Mouse (Mus musculus) hindbrain, embryonic 14.5 days (tissue): ENCODE data around the gene Vps51. TPM values are rescaled to one million over a fixed set of nuclear protein-coding genes. Genes with fewer than 3 reads are reported as not detected.
A peak's percentile ranks its signal among the peaks of the same experiment; 100 is the strongest.
"Not testable (repeated sequence)": the region's sequence is repeated elsewhere in the genome, so short reads cannot be mapped to it uniquely, and the experiment has no call there.

ENCODE experiments used
- ATAC-seq: fragments of 200-750 bp; cut with Nextera tagmentation; 2 replicates; pipeline ENCODE4 v1.8.0; 2017; ENCODE audit warnings: moderate number of reproducible peaks, mild to moderate bottlenecking, moderate TSS enrichment, moderate library complexity; ENCODE audit not compliant: low FRiP score
- DNase-seq: peaks from one replicate; pipeline ENCODE4 v3.0.0-alpha.2; 2015; ENCODE audit warnings: low spot score
- H3K27ac ChIP-seq: fragments of 300-500 bp; sonication (generic); 2 replicates; pipeline ENCODE4 v1.5.1; 2014; ENCODE audit warnings: mild to moderate bottlenecking, moderate library complexity
- H3K27me3 ChIP-seq: fragments of 300-500 bp; sonication (generic); 2 replicates; pipeline ENCODE4 v1.6.1; 2014; ENCODE audit warnings: mild to moderate bottlenecking, low read length, mixed read lengths; ENCODE audit not compliant: control insufficient read depth, insufficient read depth
- H3K36me3 ChIP-seq: fragments of 300-500 bp; sonication (generic); replicated peaks from 2 replicates; pipeline ENCODE4 v1.6.1; 2014; ENCODE audit not compliant: control insufficient read depth, insufficient read depth
- H3K4me1 ChIP-seq: fragments of 300-500 bp; sonication (generic); replicated peaks from 2 replicates; pipeline ENCODE4 v1.6.1; 2014; ENCODE audit warnings: antibody characterized with exemption, low read length, mixed read lengths; ENCODE audit not compliant: control insufficient read depth, insufficient read depth
- H3K4me2 ChIP-seq: fragments of 300-500 bp; sonication (generic); replicated peaks from 2 replicates; pipeline ENCODE4 v1.6.1; 2014; ENCODE audit warnings: mild to moderate bottlenecking, moderate library complexity
- H3K4me3 ChIP-seq: fragments of 300-500 bp; sonication (generic); replicated peaks from 2 replicates; pipeline ENCODE4 v1.5.1; 2014; ENCODE audit warnings: mild to moderate bottlenecking, low read length
- H3K9ac ChIP-seq: fragments of 300-500 bp; sonication (generic); 2 replicates; pipeline ENCODE4 v1.6.1; 2014
- H3K9me3 ChIP-seq: fragments of 300-500 bp; sonication (generic); 2 replicates; pipeline ENCODE4 v1.6.1; 2016; ENCODE audit warnings: low read length; ENCODE audit not compliant: control insufficient read depth
- WGBS: fragments of 180-500 bp; shearing (Covaris S2); extraction: QIAGEN DNeasy Blood & Tissue Kit; methylation state at CpG from one replicate; pipeline ENCODE4 v1.1.7; 2014; 5-methylcytosine and 5-hydroxymethylcytosine counted together
- polyA plus RNA-seq: library from polyadenylated mRNA; unstranded; fragments of >200 nt; fragmentation: Nextera tagmentation; extraction: Ambion mirVana; gene quantifications from 2 replicates; pipeline ENCODE4 v1.2.1, GENCODE M21; 2014

Vps51 gene
- polyA plus RNA-seq, 1 experiment from 2014 or later: 71.7 TPM

DNA sequence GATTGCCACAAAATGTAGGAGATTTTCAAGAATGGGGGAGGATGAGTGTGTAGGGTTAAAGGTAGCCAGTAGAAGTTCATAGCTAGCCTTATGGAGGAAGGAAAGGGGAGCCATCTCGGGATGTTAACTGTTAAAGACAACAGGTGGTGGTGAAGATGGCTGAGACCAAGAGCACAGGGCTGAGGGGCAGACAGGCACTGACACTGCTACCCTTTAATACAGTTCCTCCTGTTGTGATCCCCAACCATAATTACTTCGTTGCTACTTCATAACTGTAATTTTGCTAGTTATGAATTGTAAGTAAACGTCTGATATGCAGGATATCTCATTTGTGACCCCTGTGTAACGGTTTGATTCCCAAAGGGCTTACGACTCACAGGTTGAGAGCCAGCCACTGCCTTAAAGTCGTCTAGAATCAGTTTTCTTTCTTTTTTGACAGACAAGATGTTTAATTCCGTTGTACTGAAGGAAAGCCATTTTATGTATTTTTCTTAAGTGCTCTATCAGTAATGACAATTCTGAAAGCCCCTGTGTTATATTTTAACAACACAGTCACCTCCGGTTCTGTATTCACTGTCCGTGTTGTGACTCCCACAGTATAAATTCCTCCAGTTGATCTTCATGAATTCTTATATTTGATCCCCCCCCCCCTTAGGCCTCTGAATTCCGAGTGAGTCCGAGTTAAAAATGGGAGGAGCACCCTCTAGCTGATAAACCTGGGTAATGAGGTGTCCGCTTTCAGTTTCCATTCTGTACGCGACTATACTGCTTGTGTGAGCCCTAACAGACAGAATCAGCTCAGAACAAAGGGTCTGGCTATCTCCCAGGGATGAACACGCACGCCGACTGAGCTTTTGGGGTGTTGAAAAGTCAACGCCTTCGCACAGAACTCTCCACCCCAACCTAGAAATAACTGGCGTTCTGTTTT is 31.4 kb downstream of the Vps51 start:
- Histone ChIP-seq H3K4me2 (peak overlapping the region; percentile 98), H3K36me3 (peaks cover 28% of the 10 kb centered on the region), H3K27me3 (no peaks in the 10 kb centered on the region), H3K4me1 (peaks cover 21% of the 10 kb centered on the region), H3K27ac (peak overlapping the region; percentile 99), H3K9ac (peak overlapping the region; percentile 85), H3K4me3 (peak overlapping the region; percentile 98), H3K9me3 (no peaks in the 10 kb centered on the region)
- DNase-seq (no peak), ATAC-seq (peak; percentile 31)
- WGBS: 22% methylated on average over 20 of the region's 20 CpGs

- H3K4me2 ChIP-seq, H3K27ac ChIP-seq, H3K9me3 ChIP-seq, H3K9ac ChIP-seq, H3K4me3 ChIP-seq, ATAC-seq, H3K27me3 ChIP-seq: not testable (repeated sequence)
- H3K4me1 ChIP-seq: peaks cover 21% of the 10 kb centered on the region
- H3K36me3 ChIP-seq: peaks cover 12% of the 10 kb centered on the region
- WGBS: 67% methylated on average over 4 of the region's 4 CpGs
- DNase-seq: peak; percentile 62
Observed at GRCm38 (mm10) chr19:6044102-6044501, 32.9 kb downstream of the Vps51 start.

DNA sequence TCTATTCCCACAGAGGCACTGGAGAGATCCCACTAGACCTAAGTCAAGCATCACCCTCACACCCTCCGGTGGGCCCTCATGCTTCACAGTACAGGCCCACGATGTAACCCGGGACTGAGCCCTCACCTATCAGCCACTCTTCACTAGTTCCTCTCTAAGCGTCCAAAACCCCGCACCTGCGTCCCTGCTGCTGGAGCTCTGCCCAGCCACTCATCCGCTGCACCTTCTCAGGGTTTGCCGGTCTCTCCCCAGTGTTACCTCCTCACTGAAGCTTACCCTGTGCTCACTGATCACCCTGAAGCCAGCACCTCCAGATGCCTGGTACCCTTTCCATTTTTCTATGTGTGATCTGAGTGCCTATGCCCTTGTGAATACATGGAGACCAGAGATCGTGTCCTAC is 34.7 kb downstream of the Vps51 start:
- no peak overlapping the region for H3K4me2 ChIP-seq
- H3K9me3 ChIP-seq: no peaks in the 10 kb centered on the region
- H3K4me3 ChIP-seq: no peak overlapping the region
- no peak for DNase-seq
- no peak overlapping the region for H3K27ac ChIP-seq
- peak overlapping the region; percentile 24; the same call in 1 of the 2 replicates for H3K9ac ChIP-seq
- peaks cover 10% of the 10 kb centered on the region for H3K4me1 ChIP-seq
- 76% methylated on average over 9 of the region's 9 CpGs for WGBS
- no peaks in the 10 kb centered on the region for H3K36me3 ChIP-seq
- H3K27me3 ChIP-seq: no peaks in the 10 kb centered on the region
- ATAC-seq: no peak

- peaks cover 2% of the 10 kb centered on the region for H3K4me1 ChIP-seq
- H3K9me3 ChIP-seq: no peaks in the 10 kb centered on the region
- no peaks in the 10 kb centered on the region for H3K27me3 ChIP-seq
- no peak overlapping the region for H3K4me2 ChIP-seq
- H3K36me3 ChIP-seq: no peaks in the 10 kb centered on the region
- H3K27ac ChIP-seq: no peak overlapping the region
- H3K4me3 ChIP-seq: no peak overlapping the region
- DNase-seq (no peak), ATAC-seq (no peak)
- no peak overlapping the region for H3K9ac ChIP-seq
Observed at GRCm38 (mm10) chr19:6040002-6040401, 37.0 kb downstream of the Vps51 start.

DNA sequence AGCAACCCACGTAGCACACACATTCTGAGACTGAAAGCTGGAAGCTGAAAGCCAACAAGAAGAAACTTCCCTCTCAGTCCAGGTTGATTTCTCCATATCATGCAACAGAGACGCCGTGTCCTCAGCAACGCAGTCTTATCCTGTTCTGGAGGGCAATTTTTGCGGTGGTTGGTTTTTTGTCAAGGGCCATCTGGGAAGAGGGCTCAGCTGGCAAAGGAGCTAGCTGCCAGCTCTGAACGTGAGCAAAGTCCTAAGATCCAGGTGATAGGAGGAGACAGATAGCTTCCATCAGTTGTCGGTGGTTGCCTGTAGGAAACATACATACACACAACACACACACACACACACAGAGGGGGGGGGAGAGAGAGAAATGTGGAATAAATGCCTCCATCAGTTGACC is 38.7 kb downstream of the Vps51 start:
- Histone ChIP-seq H3K27ac (no peak overlapping the region), H3K27me3 (no peaks in the 10 kb centered on the region), H3K4me2 (no peak overlapping the region), H3K9ac (no peak overlapping the region), H3K36me3 (no peaks in the 10 kb centered on the region), H3K4me1 (no peaks in the 10 kb centered on the region), H3K9me3 (no peaks in the 10 kb centered on the region), H3K4me3 (no peak overlapping the region)
- 85% methylated on average over 7 of the region's 7 CpGs for WGBS
- DNase-seq (no peak), ATAC-seq (no peak)

DNA sequence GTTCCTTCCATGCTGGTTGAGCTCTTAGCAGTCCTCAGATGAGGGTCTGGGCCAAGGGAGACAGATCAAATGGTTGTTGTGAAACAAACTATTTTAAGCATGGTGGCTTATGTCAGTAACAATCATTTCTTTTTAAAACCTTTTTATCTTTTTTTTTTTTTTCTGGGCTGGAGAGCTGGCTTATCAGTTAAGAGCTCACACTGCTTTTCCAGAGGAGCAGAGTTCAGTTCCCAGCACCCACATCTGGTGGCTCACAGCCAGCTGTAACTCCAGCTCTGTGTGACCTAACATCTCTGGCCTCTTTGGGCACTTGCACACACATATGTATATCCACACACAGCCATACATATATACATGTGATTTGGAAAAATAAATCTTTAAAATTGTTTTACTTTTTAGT is 39.3 kb downstream of the Vps51 start:
- no peak overlapping the region for H3K4me2 ChIP-seq
- no peaks in the 10 kb centered on the region for H3K4me1 ChIP-seq
- H3K4me3 ChIP-seq: no peak overlapping the region
- no peak overlapping the region for H3K27ac ChIP-seq
- ATAC-seq: no peak
- H3K9ac ChIP-seq: no peak overlapping the region
- no peak for DNase-seq
- H3K27me3 ChIP-seq: no peaks in the 10 kb centered on the region
- no peaks in the 10 kb centered on the region for H3K9me3 ChIP-seq
- no peaks in the 10 kb centered on the region for H3K36me3 ChIP-seq

DNA sequence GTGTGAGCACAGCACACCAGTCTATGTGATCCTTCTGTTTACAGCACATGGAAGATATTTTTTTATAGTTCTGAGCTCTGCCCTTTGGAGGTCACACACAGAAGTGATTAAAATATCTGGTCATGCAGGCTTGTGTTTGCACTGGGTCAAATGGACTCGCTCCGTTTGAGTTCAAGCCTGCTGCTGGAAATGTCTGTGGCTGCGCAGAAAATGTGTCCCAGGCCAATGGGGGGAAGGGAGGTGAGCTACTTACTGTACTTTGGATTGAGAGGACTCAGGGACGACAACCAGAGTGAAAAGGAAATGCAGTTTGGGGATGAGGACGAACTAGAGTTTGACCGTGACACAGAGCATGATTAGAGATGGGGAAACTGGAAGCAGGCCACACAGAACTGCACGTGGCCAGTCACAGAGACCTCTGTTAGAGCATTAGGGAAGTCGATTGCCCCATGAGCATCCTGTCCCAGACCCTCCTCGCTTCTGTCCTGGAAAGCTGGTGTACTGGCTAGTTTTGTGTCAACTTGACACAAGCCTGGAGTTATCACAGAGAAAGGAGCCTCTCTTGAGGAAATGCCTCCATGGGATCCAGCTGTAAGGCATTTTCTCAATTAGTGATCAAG is 41.0 kb downstream of the Vps51 start:
- no peaks in the 10 kb centered on the region for H3K27me3 ChIP-seq
- no peak overlapping the region for H3K9ac ChIP-seq
- 79% methylated on average over 9 of the region's 9 CpGs for WGBS
- no peak overlapping the region for H3K4me2 ChIP-seq
- no peak overlapping the region for H3K27ac ChIP-seq
- no peaks in the 10 kb centered on the region for H3K36me3 ChIP-seq
- no peaks in the 10 kb centered on the region for H3K9me3 ChIP-seq
- H3K4me3 ChIP-seq: no peak overlapping the region
- no peak for ATAC-seq
- DNase-seq: no peak
- H3K4me1 ChIP-seq: no peaks in the 10 kb centered on the region

DNA sequence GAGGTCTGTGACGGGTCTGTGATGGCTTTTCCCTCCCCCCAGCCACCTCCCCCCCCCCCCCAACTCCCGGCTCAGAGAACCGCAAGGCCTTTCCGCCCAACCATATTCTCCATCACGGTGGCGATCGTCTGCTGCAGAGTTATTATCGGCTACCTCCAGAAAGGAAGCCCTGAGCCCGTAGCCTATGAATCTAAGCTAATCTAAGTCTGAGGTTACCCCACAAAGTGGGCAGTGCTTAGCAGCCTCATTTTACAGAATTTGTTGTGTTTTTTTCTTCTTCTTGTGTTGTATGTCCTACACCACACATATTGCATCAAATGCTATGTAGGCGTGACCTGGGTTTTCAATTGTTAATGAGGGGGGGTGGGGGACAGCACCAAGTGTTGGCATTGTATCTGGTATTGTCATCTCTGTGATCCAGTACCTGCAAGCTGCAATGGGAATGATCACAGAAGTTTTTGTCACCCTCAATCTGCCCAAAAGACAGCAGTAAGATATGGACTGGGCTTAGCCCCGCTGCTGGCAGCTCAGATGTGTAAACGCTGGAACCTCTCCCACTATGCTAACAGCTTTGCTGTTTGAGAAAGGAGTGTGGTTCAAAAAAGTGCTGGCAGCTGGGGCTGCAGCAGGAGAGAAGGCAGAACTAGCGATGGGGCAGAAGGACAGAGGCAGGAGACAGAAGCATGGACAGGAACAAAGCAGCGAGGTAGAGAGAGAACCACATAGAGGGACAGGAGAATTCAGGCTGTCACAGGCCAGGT is 46.3 kb downstream of the Vps51 start:
- Histone ChIP-seq H3K9ac (no peak overlapping the region), H3K36me3 (no peaks in the 10 kb centered on the region), H3K4me1 (no peaks in the 10 kb centered on the region), H3K9me3 (no peaks in the 10 kb centered on the region), H3K4me3 (no peak overlapping the region), H3K4me2 (no peak overlapping the region), H3K27ac (no peak overlapping the region), H3K27me3 (no peaks in the 10 kb centered on the region)
- no peak for DNase-seq
- WGBS: 74% methylated on average over 14 of the region's 14 CpGs
- no peak for ATAC-seq

DNA sequence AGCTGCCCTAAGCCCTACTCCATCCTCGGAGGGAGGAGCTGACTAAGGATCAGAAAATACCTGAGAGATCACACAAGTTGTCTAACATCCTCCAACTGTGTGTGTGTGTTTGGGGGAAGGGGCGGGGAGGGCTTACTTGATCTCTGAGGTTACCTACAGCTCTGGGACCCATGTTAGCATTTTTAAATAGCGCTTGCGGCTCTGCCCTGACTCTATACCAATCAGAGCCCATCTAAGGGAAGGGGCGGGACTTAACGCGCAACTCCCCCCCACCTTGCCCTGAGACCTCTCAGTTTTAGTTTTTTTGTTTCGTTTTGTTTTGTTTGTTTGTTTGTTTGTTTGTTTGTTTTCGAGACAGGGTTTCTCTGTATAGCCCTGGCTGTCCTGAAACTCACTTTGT is 47.6 kb downstream of the Vps51 start:
- no peak overlapping the region for H3K27ac ChIP-seq
- 83% methylated on average over 9 of the region's 9 CpGs for WGBS
- H3K9me3 ChIP-seq: no peaks in the 10 kb centered on the region
- DNase-seq (no peak), ATAC-seq (no peak)
- no peaks in the 10 kb centered on the region for H3K27me3 ChIP-seq
- no peak overlapping the region for H3K9ac ChIP-seq
- no peaks in the 10 kb centered on the region for H3K36me3 ChIP-seq
- H3K4me2 ChIP-seq: no peak overlapping the region
- H3K4me1 ChIP-seq: no peaks in the 10 kb centered on the region
- no peak overlapping the region for H3K4me3 ChIP-seq
